Mouse (Mus musculus) heart, postnatal 0 days (tissue): ENCODE measurements around the gene Olfr282.

Experiments used
- CTCF ChIP-seq: IDR thresholded peaks from 2 replicates; pipeline ENCODE4 v1.5.1; 2016; ENCODE audit warnings: antibody characterized with exemption, control low read depth, low read depth
- EP300 ChIP-seq: IDR thresholded peaks from 2 replicates; pipeline ENCODE4 v1.6.1; 2016; ENCODE audit warnings: antibody characterized with exemption, low read depth

DNA sequence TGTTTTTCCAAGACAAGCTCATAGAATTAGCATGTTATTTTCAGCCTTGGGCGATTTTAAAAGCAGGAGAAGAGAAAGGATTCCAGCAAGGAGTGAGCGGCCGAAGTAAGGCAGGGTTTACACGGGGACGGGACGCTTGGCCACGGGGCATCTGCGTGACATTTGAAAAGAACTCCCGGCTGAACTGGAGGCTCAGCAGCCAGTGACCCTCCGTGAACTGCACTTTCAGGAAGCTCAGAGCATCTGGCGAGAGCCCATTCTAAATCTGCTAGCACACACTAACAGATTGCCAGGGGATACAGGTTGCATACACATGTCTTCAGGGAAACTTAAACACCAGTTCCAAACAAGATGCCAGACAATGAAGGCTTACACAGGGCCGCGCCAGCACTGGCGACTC, 6.7 kb upstream of the Olfr282 start:
- TF ChIP-seq CTCF (no peak), EP300 (no peak)
